Mouse (Mus musculus) bone marrow macrophage, adult 2 months (primary cell): ENCODE measurements around the gene Fgfr2. TPM values are rescaled to one million over a fixed set of nuclear protein-coding genes. Genes with fewer than 3 reads are reported as not detected.

Experiments used
- H3K27ac ChIP-seq: 2 replicates; pipeline ENCODE4 v1.5.1; 2012; ENCODE audit warnings: low read depth, low read length; ENCODE audit not compliant: insufficient read depth
- H3K4me1 ChIP-seq: 2 replicates; pipeline ENCODE4 v1.6.1; 2012; ENCODE audit warnings: low read length; ENCODE audit not compliant: control insufficient read depth, insufficient read depth
- H3K4me3 ChIP-seq: 2 replicates; pipeline ENCODE4 v1.5.1; 2012; ENCODE audit warnings: mild to moderate bottlenecking, low read length, moderate library complexity; ENCODE audit not compliant: insufficient read depth
- CTCF ChIP-seq: IDR thresholded peaks from 2 replicates; pipeline ENCODE4 v1.5.1; 2012; ENCODE audit warnings: low read depth, mild to moderate bottlenecking, low read length, moderate library complexity
- POLR2A ChIP-seq: IDR thresholded peaks from 2 replicates; pipeline ENCODE4 v1.6.1; 2012; ENCODE audit warnings: mild to moderate bottlenecking, low read depth, low read length, borderline replicate concordance
- polyA plus RNA-seq: library from polyadenylated mRNA; stranded (reverse); fragments of >200 nt; gene quantifications from 2 replicates; pipeline ENCODE4 v1.2.4, GENCODE M21; 2012; ENCODE audit not compliant: missing spikeins, insufficient read depth, insufficient read length

Fgfr2 gene
- polyA plus RNA-seq, 1 experiment, result 0.27 TPM

GRCm38 (mm10) chr7:131555301-131556081, 1567.7 kb downstream of the Fgfr2 start:
- no peaks in the 10 kb centered on the region for H3K4me1 ChIP-seq
- H3K4me3 ChIP-seq, result peak overlapping the region; percentile 47
- TF ChIP-seq CTCF, result no peak
- TF ChIP-seq POLR2A, result no peak
- no peak overlapping the region for H3K27ac ChIP-seq

GRCm38 (mm10) chr7:131554341-131555180, 1568.6 kb downstream of the Fgfr2 start:
- TF ChIP-seq POLR2A, result no peak
- TF ChIP-seq CTCF, result no peak
- Histone ChIP-seq H3K27ac (no peak overlapping the region), H3K4me3 (peak overlapping the region; percentile 37), H3K4me1 (no peaks in the 10 kb centered on the region)

GRCm38 (mm10) chr7:131553771-131554175, 1569.4 kb downstream of the Fgfr2 start:
- H3K27ac ChIP-seq, result no peak overlapping the region
- no peaks in the 10 kb centered on the region for H3K4me1 ChIP-seq
- TF ChIP-seq CTCF, result no peak
- no peak for TF ChIP-seq POLR2A
- peak overlapping the region; percentile 37 for H3K4me3 ChIP-seq

GRCm38 (mm10) chr7:131552781-131553180, 1570.4 kb downstream of the Fgfr2 start:
- Histone ChIP-seq H3K27ac (no peak overlapping the region), H3K4me1 (no peaks in the 10 kb centered on the region), H3K4me3 (no peak overlapping the region)
- TF ChIP-seq CTCF, result no peak
- TF ChIP-seq POLR2A, result no peak

- Histone ChIP-seq H3K4me3 (no peak overlapping the region), H3K27ac (no peak overlapping the region), H3K4me1 (no peaks in the 10 kb centered on the region)
- TF ChIP-seq POLR2A (no peak), CTCF (no peak)
These were observed 1571.0 kb downstream of the Fgfr2 start for GRCm38 (mm10) chr7:131551931-131552741.

- TF ChIP-seq POLR2A (no peak), CTCF (no peak)
- H3K4me1 ChIP-seq, result no peaks in the 10 kb centered on the region
- H3K27ac ChIP-seq, result no peak overlapping the region
- no peak overlapping the region for H3K4me3 ChIP-seq
These were observed 1571.7 kb downstream of the Fgfr2 start for GRCm38 (mm10) chr7:131551471-131551870.

- Histone ChIP-seq H3K4me1 (no peaks in the 10 kb centered on the region), H3K4me3 (no peak within 1 kb of the TSS), H3K27ac (no peak within 1 kb of the TSS)
- TF ChIP-seq POLR2A (no peak), CTCF (no peak)
These were observed 1574.7 kb downstream of the Fgfr2 start, which contains the start of gene Hmx2 for GRCm38 (mm10) chr7:131548473-131548872. Gene Hmx2, plus strand, starts transcription at chr7:131548773.

GRCm38 (mm10) chr7:131547481-131547880, 1575.7 kb downstream of the Fgfr2 start:
- Histone ChIP-seq H3K4me3 (no peak overlapping the region), H3K27ac (no peak overlapping the region), H3K4me1 (no peaks in the 10 kb centered on the region)
- TF ChIP-seq POLR2A (no peak), CTCF (no peak)

- no peaks in the 10 kb centered on the region for H3K4me1 ChIP-seq
- TF ChIP-seq POLR2A (no peak), CTCF (no peak)
- H3K27ac ChIP-seq, result no peak overlapping the region
- H3K4me3 ChIP-seq, result no peak overlapping the region
These were observed 1576.7 kb downstream of the Fgfr2 start for GRCm38 (mm10) chr7:131546423-131546822.
